Mouse (Mus musculus) forebrain, embryonic 11.5 days (tissue): ENCODE measurements around the gene Ndufs2. TPM values are rescaled to one million over a fixed set of nuclear protein-coding genes. Genes with fewer than 3 reads are reported as not detected.

Experiments used
- ATAC-seq: fragments of 200-750 bp; cut with Nextera tagmentation; replicated peaks from 2 replicates; pipeline ENCODE4 v1.8.0; 2017; ENCODE audit warnings: moderate TSS enrichment; ENCODE audit not compliant: low FRiP score
- DNase-seq: peaks from one replicate; pipeline ENCODE4 v3.0.0-alpha.2; 2017; ENCODE audit warnings: low spot score
- H3K27ac ChIP-seq: fragments of 300-500 bp; sonication (generic); 2 replicates; pipeline ENCODE4 v1.5.1; 2014; ENCODE audit warnings: low read depth, low read length
- H3K27me3 ChIP-seq: fragments of 300-500 bp; sonication (generic); 2 replicates; pipeline ENCODE4 v1.6.1; 2014; ENCODE audit warnings: mild to moderate bottlenecking, low read length, mixed read lengths; ENCODE audit not compliant: control insufficient read depth, insufficient read depth
- H3K36me3 ChIP-seq: fragments of 300-500 bp; sonication (generic); 2 replicates; pipeline ENCODE4 v1.6.1; 2014; ENCODE audit warnings: mild to moderate bottlenecking, low read length, moderate library complexity, mixed read lengths; ENCODE audit not compliant: control insufficient read depth, insufficient read depth
- H3K4me1 ChIP-seq: fragments of 300-500 bp; sonication (generic); replicated peaks from 2 replicates; pipeline ENCODE4 v1.6.1; 2014; ENCODE audit warnings: low read length, mixed read lengths; ENCODE audit not compliant: control insufficient read depth, insufficient read depth
- H3K4me2 ChIP-seq: fragments of 300-500 bp; sonication (generic); 2 replicates; pipeline ENCODE4 v1.6.1; 2014; ENCODE audit warnings: low read depth, mild to moderate bottlenecking, low read length, moderate library complexity, mixed read lengths; ENCODE audit not compliant: severe bottlenecking
- H3K4me3 ChIP-seq: fragments of 300-500 bp; sonication (generic); 2 replicates; pipeline ENCODE4 v1.5.1; 2014; ENCODE audit warnings: low read depth, low read length
- H3K9ac ChIP-seq: fragments of 300-500 bp; sonication (generic); 2 replicates; pipeline ENCODE4 v1.6.1; 2014; ENCODE audit warnings: low read length
- H3K9me3 ChIP-seq: fragments of 300-500 bp; sonication (generic); 2 replicates; pipeline ENCODE4 v1.6.1; 2016; ENCODE audit warnings: low read length, mixed read lengths; ENCODE audit not compliant: control insufficient read depth
- WGBS: fragments of 180-500 bp; shearing (Covaris S2); extraction: QIAGEN DNeasy Blood & Tissue Kit; methylation state at CpG from one replicate; pipeline ENCODE4 v1.1.7; 2014; 5-methylcytosine and 5-hydroxymethylcytosine counted together
- polyA plus RNA-seq: library from polyadenylated mRNA; unstranded; fragments of >200 nt; fragmentation: Nextera tagmentation; extraction: Ambion mirVana; gene quantifications from 2 replicates; pipeline ENCODE4 v1.2.1, GENCODE M21; 2014

Ndufs2 gene
- 257 and 264 TPM in 2 replicates for polyA plus RNA-seq

- peaks cover 29% of the 10 kb centered on the region for H3K4me1 ChIP-seq
- H3K9me3 ChIP-seq: no peaks in the 10 kb centered on the region
- H3K4me2 ChIP-seq: peak within 1 kb of the TSS; percentile 47
- no peaks in the 10 kb centered on the region for H3K36me3 ChIP-seq
- H3K27ac ChIP-seq: no peak within 1 kb of the TSS
- ATAC-seq: no peak
- DNase-seq: peak; percentile 65
- WGBS: 15% methylated on average over 26 of the region's 26 CpGs
- peak within 1 kb of the TSS; percentile 20 for H3K4me3 ChIP-seq
- H3K27me3 ChIP-seq: no peaks in the 10 kb centered on the region
- H3K9ac ChIP-seq: peak within 1 kb of the TSS; percentile 30
These were observed at the start of gene Ndufs2 for GRCm38 (mm10) chr1:171250680-171251593. Gene Ndufs2, minus strand, starts transcription at chr1:171251388.

DNA sequence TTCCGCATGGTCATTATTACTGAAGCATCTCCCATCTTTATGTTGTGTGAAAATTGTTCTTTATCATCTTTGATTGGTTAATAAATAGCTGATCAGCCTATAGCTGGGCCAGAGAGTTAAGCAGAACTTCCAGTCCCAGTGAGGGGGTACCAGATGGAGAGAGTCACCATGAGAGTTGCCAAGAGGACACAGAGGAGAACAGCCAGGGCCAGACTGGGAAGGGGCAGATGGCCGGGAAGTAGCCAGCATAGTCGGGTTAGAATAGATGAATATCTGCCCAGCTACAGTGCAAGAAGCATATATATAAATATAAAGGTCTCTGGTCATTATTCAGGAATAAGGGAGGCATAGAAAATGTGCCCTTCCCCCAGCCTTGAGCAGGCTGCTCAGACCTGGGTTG, 47.0 kb upstream of the Ndufs2 start:
- WGBS: 66% methylated on average over 3 of the region's 3 CpGs
- DNase-seq (no peak), ATAC-seq (no peak)
- no peak overlapping the region for H3K4me2 ChIP-seq
- H3K4me3 ChIP-seq: no peak overlapping the region
- H3K9me3 ChIP-seq: no peaks in the 10 kb centered on the region
- H3K27me3 ChIP-seq: peaks cover 3% of the 10 kb centered on the region; the same call in 1 of the 2 replicates
- no peaks in the 10 kb centered on the region for H3K36me3 ChIP-seq
- no peak overlapping the region for H3K27ac ChIP-seq
- no peak overlapping the region for H3K9ac ChIP-seq
- H3K4me1 ChIP-seq: peaks cover 7% of the 10 kb centered on the region

DNA sequence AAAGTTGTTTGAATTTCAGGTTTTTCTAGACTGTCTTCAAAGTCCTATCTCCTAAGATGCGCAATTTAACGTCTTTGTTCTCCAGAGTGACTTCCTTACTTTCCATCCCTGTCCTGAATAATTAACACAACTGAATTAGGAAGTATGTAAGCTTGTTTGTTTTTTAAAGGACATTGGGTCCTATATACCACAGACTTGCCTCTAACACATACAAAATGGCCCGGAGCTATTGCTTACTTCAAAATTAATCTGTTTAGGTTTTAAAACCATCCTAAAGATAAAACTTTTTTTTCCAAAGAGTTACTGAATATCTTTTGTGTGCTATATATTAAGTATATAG, 43.8 kb upstream of the Ndufs2 start:
- 18% methylated on average over 3 of the region's 3 CpGs for WGBS
- peak overlapping the region; percentile 53 for H3K4me2 ChIP-seq
- peak; percentile 32 for ATAC-seq
- DNase-seq: no peak
- H3K4me1 ChIP-seq: peaks cover 8% of the 10 kb centered on the region
- H3K27ac ChIP-seq: peak overlapping the region; percentile 88; the same call in 1 of the 2 replicates
- no peaks in the 10 kb centered on the region for H3K9me3 ChIP-seq
- H3K36me3 ChIP-seq: no peaks in the 10 kb centered on the region
- peaks cover 3% of the 10 kb centered on the region; the same call in 1 of the 2 replicates for H3K27me3 ChIP-seq
- H3K4me3 ChIP-seq: peak overlapping the region; percentile 72
- H3K9ac ChIP-seq: peak overlapping the region; percentile 94

DNA sequence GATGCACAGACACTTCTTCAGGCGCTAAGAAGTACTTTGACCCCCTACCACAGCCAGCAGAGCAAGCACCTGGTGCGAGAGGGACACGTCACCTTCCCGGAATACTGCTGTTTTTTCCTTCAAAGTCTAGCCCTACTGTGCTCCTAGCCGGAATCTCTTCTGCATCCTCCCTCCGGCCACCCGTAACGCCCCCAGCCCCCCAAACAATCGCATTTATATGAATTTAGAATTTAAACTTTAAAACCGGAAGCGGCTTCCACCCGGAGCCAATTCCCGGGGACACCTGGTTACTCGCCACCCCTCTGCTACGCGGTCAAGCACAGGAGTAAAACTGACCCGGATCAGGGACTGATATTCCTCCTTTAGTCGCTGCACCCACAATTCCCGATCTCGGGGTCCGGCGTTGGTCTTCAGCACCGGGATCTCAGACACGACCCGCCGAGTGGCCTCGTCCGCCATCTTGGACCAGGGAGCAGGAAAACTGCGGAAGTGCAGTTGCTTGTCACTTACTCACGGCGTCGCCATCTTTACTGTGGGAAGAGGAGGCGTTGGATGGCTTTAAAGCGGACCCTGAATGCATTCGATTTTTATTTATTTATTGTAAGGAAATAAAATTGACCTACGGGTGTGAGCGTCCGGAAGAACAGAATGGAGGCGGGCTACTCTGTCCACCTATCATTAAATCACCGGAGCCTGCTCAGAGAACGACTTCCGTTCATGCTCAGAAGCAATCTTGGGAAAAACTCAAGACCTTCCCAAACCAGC, 43.3 kb upstream of the Ndufs2 start, which contains the start of gene Ufc1:
Gene Ufc1 (minus strand): TSS at position 727 of the 765 bp plus-strand sequence.
- Histone ChIP-seq H3K4me3 (peak within 1 kb of the TSS; percentile 72), H3K4me2 (peak within 1 kb of the TSS; percentile 53), H3K9me3 (no peaks in the 10 kb centered on the region), H3K36me3 (no peaks in the 10 kb centered on the region), H3K27ac (peak within 1 kb of the TSS; percentile 88), H3K27me3 (peaks cover 3% of the 10 kb centered on the region; the same call in 1 of the 2 replicates), H3K9ac (peak within 1 kb of the TSS; percentile 94), H3K4me1 (peaks cover 8% of the 10 kb centered on the region)
- under 1% methylated on average over 42 of the region's 42 CpGs for WGBS
- DNase-seq: peak; percentile 84
- peak; percentile 80 for ATAC-seq

DNA sequence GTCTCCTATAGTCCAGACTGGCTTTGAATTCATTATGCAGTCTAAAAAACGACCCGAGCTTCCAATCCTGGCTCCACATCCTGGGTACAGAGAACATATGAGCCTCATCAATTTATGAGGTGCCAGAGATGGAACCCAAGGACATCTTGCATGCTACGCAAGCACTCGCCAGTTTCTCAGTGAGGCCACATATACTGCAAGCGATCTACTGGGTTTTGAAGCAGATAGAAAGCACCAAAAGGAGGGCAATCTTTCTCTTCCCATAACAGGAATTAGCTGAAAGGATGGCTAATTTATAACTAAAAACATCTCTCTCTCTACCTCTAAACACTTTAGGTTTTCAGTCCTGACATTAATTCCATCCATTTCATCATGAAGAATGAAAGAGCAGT, 42.7 kb upstream of the Ndufs2 start:
- no peak for DNase-seq
- Histone ChIP-seq H3K36me3 (no peaks in the 10 kb centered on the region), H3K4me1 (peaks cover 8% of the 10 kb centered on the region), H3K4me3 (peak overlapping the region; percentile 72), H3K9me3 (no peaks in the 10 kb centered on the region), H3K27ac (peak overlapping the region; percentile 88; the same call in 1 of the 2 replicates), H3K9ac (peak overlapping the region; percentile 94), H3K4me2 (peak overlapping the region; percentile 53), H3K27me3 (peaks cover 3% of the 10 kb centered on the region; the same call in 1 of the 2 replicates)
- no peak for ATAC-seq
- 58% methylated on average over 5 of the region's 5 CpGs for WGBS

- WGBS: 90% methylated on average over 3 of the region's 3 CpGs
- Histone ChIP-seq H3K4me3 (peak overlapping the region; percentile 72; the same call in 1 of the 2 replicates), H3K9me3 (no peaks in the 10 kb centered on the region), H3K4me1 (peaks cover 8% of the 10 kb centered on the region), H3K36me3 (no peaks in the 10 kb centered on the region), H3K9ac (no peak overlapping the region), H3K27me3 (peaks cover 3% of the 10 kb centered on the region; the same call in 1 of the 2 replicates), H3K27ac (no peak overlapping the region), H3K4me2 (peak overlapping the region; percentile 53)
- ATAC-seq: no peak
- no peak for DNase-seq
These were observed 42.2 kb upstream of the Ndufs2 start for GRCm38 (mm10) chr1:171293351-171293750.

DNA sequence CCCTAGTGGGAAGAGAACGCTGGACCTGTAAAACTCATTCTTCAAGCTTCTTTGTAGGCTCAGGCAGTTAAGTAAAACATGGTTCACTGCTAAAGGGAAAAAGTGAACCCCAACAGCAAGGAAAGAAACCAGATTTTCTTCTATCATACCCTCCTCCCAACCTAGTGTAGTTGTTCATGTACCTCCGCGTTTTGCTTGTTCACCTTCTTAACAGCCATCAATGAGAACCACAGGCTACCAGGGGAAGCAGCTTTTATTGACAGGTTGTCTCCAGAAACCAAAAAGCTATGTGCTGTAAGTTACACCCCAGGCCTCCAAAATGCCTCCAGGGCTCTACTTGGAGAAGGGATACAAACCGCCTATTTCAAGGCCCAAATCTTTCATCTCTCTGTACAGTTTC, 37.1 kb upstream of the Ndufs2 start:
- DNase-seq (no peak), ATAC-seq (no peak)
- Histone ChIP-seq H3K9me3 (no peaks in the 10 kb centered on the region), H3K36me3 (peaks cover 3% of the 10 kb centered on the region; the same call in 1 of the 2 replicates), H3K9ac (peak overlapping the region; percentile 37), H3K4me2 (peak overlapping the region; percentile 70; the same call in 1 of the 2 replicates), H3K27ac (no peak overlapping the region; the same call in 1 of the 2 replicates), H3K4me3 (no peak overlapping the region; the same call in 1 of the 2 replicates), H3K4me1 (peaks cover 2% of the 10 kb centered on the region), H3K27me3 (no peaks in the 10 kb centered on the region)
- WGBS: 66% methylated on average over 4 of the region's 4 CpGs
